Mouse (Mus musculus) heart, adult 2 months (tissue): Measurements from ENCODE around the gene Mfsd11.
"Not testable (repeated sequence)": the region's sequence is repeated elsewhere in the genome, so short reads cannot be mapped to it uniquely, and the experiment has no call there.

ENCODE experiments used
- CTCF ChIP-seq: fragments of 200-600 bp; IDR thresholded peaks from 2 replicates; pipeline ENCODE4 v1.8.1; 2022; ENCODE audit warnings: antibody characterized with exemption, mild to moderate bottlenecking, moderate library complexity
- EP300 ChIP-seq: fragments of 200-500 bp; IDR thresholded peaks from 2 replicates; pipeline ENCODE4 v1.6.1; 2011; ENCODE audit warnings: low read depth, low read length, control low read depth; ENCODE audit not compliant: insufficient read depth

GRCm38 (mm10) chr11:116823885-116824284, 28.4 kb upstream of the Mfsd11 start:
- not testable (repeated sequence) for TF ChIP-seq EP300, CTCF
